Mouse (Mus musculus) G1E (cell line): ENCODE data around the gene Snapc4. TPM values are rescaled to one million over a fixed set of nuclear protein-coding genes. Genes with fewer than 3 reads are reported as not detected.

Experiments
- ATAC-seq: 2 replicates; pipeline ENCODE4 v1.8.0; 2016; ENCODE audit warnings: mild to moderate bottlenecking; ENCODE audit not compliant: insufficient number of reproducible peaks, poor library complexity, low FRiP score, severe bottlenecking; ENCODE audit errors: extremely low read depth
- DNase-seq: peaks from one replicate; pipeline ENCODE4 v3.0.0; 2012; ENCODE audit warnings: low spot score
- H3K27me3 ChIP-seq: 2 replicates; pipeline ENCODE4 v1.6.1; 2012; ENCODE audit warnings: mild to moderate bottlenecking, low read length, inconsistent platforms; ENCODE audit not compliant: insufficient read depth
- H3K36me3 ChIP-seq: replicated peaks from 2 replicates; pipeline ENCODE3; 2012; ENCODE audit warnings: mild to moderate bottlenecking, inconsistent platforms
- H3K4me1 ChIP-seq: 2 replicates; pipeline ENCODE4 v1.6.1; 2012; ENCODE audit warnings: low read depth, low read length, inconsistent platforms, mixed read lengths; ENCODE audit not compliant: insufficient read depth
- H3K4me3 ChIP-seq: 2 replicates; pipeline ENCODE4 v1.5.1; 2012; ENCODE audit warnings: low read depth, mild to moderate bottlenecking, inconsistent platforms, low read length, moderate library complexity, mixed read lengths
- H3K9me3 ChIP-seq: replicated peaks from 2 replicates; pipeline ENCODE4 v1.6.1; 2012; ENCODE audit warnings: inconsistent platforms
- CTCF ChIP-seq: IDR thresholded peaks from 2 replicates; pipeline ENCODE4 v1.5.1; 2012; ENCODE audit warnings: low read depth, low read length, inconsistent platforms, mixed read lengths
- GATA1 ChIP-seq: IDR thresholded peaks from 2 replicates; pipeline ENCODE4 v1.6.1; 2012; ENCODE audit warnings: borderline replicate concordance, low read length, inconsistent platforms, mixed read lengths
- GATA2 ChIP-seq: IDR thresholded peaks from 2 replicates; pipeline ENCODE4 v1.6.1; 2012; ENCODE audit warnings: low read depth, low read length, inconsistent platforms, borderline replicate concordance
- POLR2AphosphoS5 ChIP-seq: IDR thresholded peaks from 2 replicates; pipeline ENCODE4 v1.6.1; 2012; ENCODE audit warnings: low read depth, low read length, inconsistent platforms; ENCODE audit not compliant: insufficient replicate concordance
- TAL1 ChIP-seq: conservative IDR thresholded peaks from 2 replicates; pipeline ENCODE4 v1.6.1; 2012; ENCODE audit warnings: low read depth, low read length, inconsistent platforms, mixed read lengths
- polyA plus RNA-seq: library from polyadenylated mRNA; stranded (reverse); fragments of >175 nt; gene quantifications from 2 replicates; pipeline ENCODE4 v1.2.3, GENCODE M21; 2012
- total RNA-seq, 2 experiments: library from RNA; stranded (forward) in 1 of 2; stranded (reverse) in 1 of 2; fragments of 200-1000 nt in 1 of 2; fragments of >200 nt in 1 of 2; fragmentation: Nextera tagmentation in 1 of 2; gene quantifications; 2 replicates each; pipeline ENCODE4 v1.2.3; 2014 to 2017

Gene Snapc4
- total and polyA plus RNA-seq, 3 experiments = 25.4 to 67.9 (median 42.2) TPM

GRCm38 (mm10) chr2:26357484-26357883, 23.0 kb downstream of the Snapc4 start:
- DNase-seq (no peak), ATAC-seq (no peak)
- peaks cover 31% of the 10 kb centered on the region for H3K27me3 ChIP-seq
- no peaks in the 10 kb centered on the region for H3K9me3 ChIP-seq
- peaks cover 21% of the 10 kb centered on the region for H3K36me3 ChIP-seq
- TF ChIP-seq CTCF (no peak), GATA1 (no peak)
- no peak overlapping the region for H3K4me3 ChIP-seq
- peaks cover 21% of the 10 kb centered on the region for H3K4me1 ChIP-seq

GRCm38 (mm10) chr2:26356678-26357077, 23.8 kb downstream of the Snapc4 start:
- Histone ChIP-seq H3K4me3 (no peak overlapping the region), H3K4me1 (peaks cover 25% of the 10 kb centered on the region), H3K36me3 (peaks cover 14% of the 10 kb centered on the region), H3K9me3 (no peaks in the 10 kb centered on the region), H3K27me3 (peaks cover 31% of the 10 kb centered on the region)
- ATAC-seq = no peak
- DNase-seq = no peak
- no peak for TF ChIP-seq TAL1
- no peak for TF ChIP-seq CTCF
- TF ChIP-seq POLR2AphosphoS5 = no peak
- TF ChIP-seq GATA1 = no peak
- no peak for TF ChIP-seq GATA2

GRCm38 (mm10) chr2:26356231-26356630, 24.2 kb downstream of the Snapc4 start:
- DNase-seq (no peak), ATAC-seq (no peak)
- Histone ChIP-seq H3K27me3 (peaks cover 31% of the 10 kb centered on the region), H3K4me1 (peaks cover 28% of the 10 kb centered on the region), H3K4me3 (no peak overlapping the region), H3K36me3 (peaks cover 10% of the 10 kb centered on the region), H3K9me3 (no peaks in the 10 kb centered on the region)
- TF ChIP-seq GATA2 = no peak
- no peak for TF ChIP-seq GATA1
- TF ChIP-seq POLR2AphosphoS5 = no peak
- TF ChIP-seq CTCF = no peak
- TF ChIP-seq TAL1 = no peak

GRCm38 (mm10) chr2:26354401-26354800, 26.1 kb downstream of the Snapc4 start:
- H3K36me3 ChIP-seq = peaks cover 14% of the 10 kb centered on the region
- H3K4me3 ChIP-seq = no peak overlapping the region
- no peaks in the 10 kb centered on the region for H3K9me3 ChIP-seq
- TF ChIP-seq POLR2AphosphoS5 (no peak), GATA2 (no peak), CTCF (no peak), GATA1 (no peak), TAL1 (no peak)
- peaks cover 31% of the 10 kb centered on the region for H3K27me3 ChIP-seq
- DNase-seq (no peak), ATAC-seq (no peak)
- peaks cover 40% of the 10 kb centered on the region for H3K4me1 ChIP-seq

- peak overlapping the region; percentile 83; the same call in 1 of the 2 replicates for H3K4me3 ChIP-seq
Measured at GRCm38 (mm10) chr2:26353066-26353980, 27.1 kb downstream of the Snapc4 start.

GRCm38 (mm10) chr2:26352291-26352910, 28.1 kb downstream of the Snapc4 start:
- peaks cover 16% of the 10 kb centered on the region for H3K27me3 ChIP-seq
- peaks cover 42% of the 10 kb centered on the region for H3K4me1 ChIP-seq
- H3K9me3 ChIP-seq = no peaks in the 10 kb centered on the region
- peaks cover 34% of the 10 kb centered on the region for H3K36me3 ChIP-seq
- TF ChIP-seq TAL1 = no peak
- peak overlapping the region; percentile 83 for H3K4me3 ChIP-seq
- ATAC-seq (no peak), DNase-seq (peak; percentile 66)

More at GRCm38 (mm10) chr2:26353066-26353980, 27.1 kb downstream of the Snapc4 start:
- Histone ChIP-seq H3K36me3 (peaks cover 25% of the 10 kb centered on the region), H3K4me1 (peaks cover 42% of the 10 kb centered on the region), H3K9me3 (no peaks in the 10 kb centered on the region), H3K27me3 (peaks cover 23% of the 10 kb centered on the region)
- TF ChIP-seq POLR2AphosphoS5 (no peak), GATA2 (no peak), TAL1 (no peak), CTCF (no peak), GATA1 (no peak)
- no peak for DNase-seq
- ATAC-seq = no peak
